Mouse (Mus musculus): ENCODE results near the gene Wdr49. TPM values are rescaled to one million over a fixed set of nuclear protein-coding genes. Genes with fewer than 3 reads are reported as not detected.

The Wdr49 gene
- total RNA-seq, 1 experiment: not detected

DNA sequence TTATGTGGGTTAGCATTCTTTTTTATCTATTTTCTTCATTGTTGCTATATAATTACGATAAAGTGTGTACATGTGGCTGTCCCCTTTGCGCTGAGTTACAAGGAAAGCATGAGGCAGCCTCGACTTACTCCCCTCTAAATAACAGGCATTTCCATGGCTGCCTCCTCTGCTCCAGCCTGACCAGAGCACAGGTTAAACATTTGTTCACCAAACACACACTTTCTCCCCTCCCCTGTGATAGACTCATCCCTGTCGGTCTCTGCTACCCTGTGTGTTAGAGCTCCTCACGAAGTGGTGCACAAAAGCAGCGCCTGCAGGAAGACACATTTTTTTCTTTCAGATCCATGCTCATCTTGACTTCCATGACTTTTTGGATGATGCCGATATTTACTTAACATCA, 7.3 kb downstream of the Wdr49 start:
- no peak overlapping the region for H3K9ac ChIP-seq (ENCODE audit: insufficient read depth, low read depth, low read length, poor library complexity, severe bottlenecking)
- no peak for DNase-seq (ENCODE audit: low read depth, low spot score)
- no peak overlapping the region for H3K27ac ChIP-seq (ENCODE audit: insufficient read depth, low read depth, low read length, poor library complexity, severe bottlenecking)
- H3K4me3 ChIP-seq (ENCODE audit: insufficient read depth in 1 of 2, low read depth in 1 of 2, low read length in 2 of 2, poor library complexity in 1 of 2, severe bottlenecking in 1 of 2): no peak overlapping the region
- no peaks in the 10 kb centered on the region for H3K9me3 ChIP-seq (ENCODE audit: control insufficient read depth, insufficient read depth, low read depth, low read length)
- no peak for TF ChIP-seq HCFC1 (IDR thresholded peaks at IDR 0.05; ENCODE audit: borderline replicate concordance, insufficient read depth, low read length)
- TF ChIP-seq ZC3H11A (IDR thresholded peaks at IDR 0.05; ENCODE audit: borderline replicate concordance, low read depth, low read length): no peak
- TF ChIP-seq MAFK (IDR thresholded peaks at IDR 0.05; ENCODE audit: insufficient read depth, low read depth, low read length): no peak
- TF ChIP-seq CHD2 (IDR thresholded peaks at IDR 0.05; ENCODE audit: low read depth, low read length): no peak
- no peak for TF ChIP-seq ZNF384 (IDR thresholded peaks at IDR 0.05; ENCODE audit: low read depth, low read length)
- H3K36me3 ChIP-seq (ENCODE audit: control insufficient read depth, insufficient read depth, low read length, poor library complexity, severe bottlenecking): no peaks in the 10 kb centered on the region
- no peaks in the 10 kb centered on the region for H3K4me1 ChIP-seq (ENCODE audit: control insufficient read depth in 2 of 2, insufficient read depth in 2 of 2, low read length in 2 of 2, poor library complexity in 1 of 2)
- in situ Hi-C loops (cut with MboI; ENCODE audit: low sequenced_read_pairs in 2 of 2, unreplicated experiment in 2 of 2): no loop called here

DNA sequence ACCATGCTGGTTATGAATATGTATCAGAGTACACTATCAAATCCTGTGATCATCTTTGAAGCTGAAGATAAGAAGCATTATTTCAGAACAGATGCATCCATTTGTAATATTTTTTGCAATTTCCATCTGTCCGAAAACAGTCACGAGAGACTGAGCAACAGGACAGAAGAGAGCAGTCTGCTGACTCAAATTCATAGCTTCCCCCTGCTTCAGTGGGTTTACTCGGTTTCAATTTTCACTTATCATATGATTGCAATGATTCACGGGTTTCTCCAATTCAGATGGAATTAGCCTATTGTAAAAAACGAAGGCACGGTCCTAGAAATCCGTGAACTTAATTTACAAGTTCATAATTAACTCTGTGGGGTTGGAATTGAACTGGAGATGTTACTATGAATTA, 13.8 kb downstream of the Wdr49 start:
- no peaks in the 10 kb centered on the region for H3K36me3 ChIP-seq (ENCODE audit: control insufficient read depth, insufficient read depth, low read length, poor library complexity, severe bottlenecking)
- no peak for TF ChIP-seq MAFK (IDR thresholded peaks at IDR 0.05; ENCODE audit: insufficient read depth, low read depth, low read length)
- TF ChIP-seq CHD2 (IDR thresholded peaks at IDR 0.05; ENCODE audit: low read depth, low read length): no peak
- TF ChIP-seq ZC3H11A (IDR thresholded peaks at IDR 0.05; ENCODE audit: borderline replicate concordance, low read depth, low read length): no peak
- TF ChIP-seq HCFC1 (IDR thresholded peaks at IDR 0.05; ENCODE audit: borderline replicate concordance, insufficient read depth, low read length): no peak
- no peak for TF ChIP-seq ZNF384 (IDR thresholded peaks at IDR 0.05; ENCODE audit: low read depth, low read length)
- no peak overlapping the region for H3K9ac ChIP-seq (ENCODE audit: insufficient read depth, low read depth, low read length, poor library complexity, severe bottlenecking)
- H3K4me1 ChIP-seq (ENCODE audit: control insufficient read depth in 2 of 2, insufficient read depth in 2 of 2, low read length in 2 of 2, poor library complexity in 1 of 2): no peaks in the 10 kb centered on the region
- no peak for DNase-seq (ENCODE audit: low read depth, low spot score)
- H3K4me3 ChIP-seq (ENCODE audit: insufficient read depth in 1 of 2, low read depth in 1 of 2, low read length in 2 of 2, poor library complexity in 1 of 2, severe bottlenecking in 1 of 2): no peak overlapping the region
- H3K9me3 ChIP-seq (ENCODE audit: control insufficient read depth, insufficient read depth, low read depth, low read length): no peaks in the 10 kb centered on the region
- no peak overlapping the region for H3K27ac ChIP-seq (ENCODE audit: insufficient read depth, low read depth, low read length, poor library complexity, severe bottlenecking)
- in situ Hi-C loops (cut with MboI; ENCODE audit: low sequenced_read_pairs in 2 of 2, unreplicated experiment in 2 of 2): no loop called here

DNA sequence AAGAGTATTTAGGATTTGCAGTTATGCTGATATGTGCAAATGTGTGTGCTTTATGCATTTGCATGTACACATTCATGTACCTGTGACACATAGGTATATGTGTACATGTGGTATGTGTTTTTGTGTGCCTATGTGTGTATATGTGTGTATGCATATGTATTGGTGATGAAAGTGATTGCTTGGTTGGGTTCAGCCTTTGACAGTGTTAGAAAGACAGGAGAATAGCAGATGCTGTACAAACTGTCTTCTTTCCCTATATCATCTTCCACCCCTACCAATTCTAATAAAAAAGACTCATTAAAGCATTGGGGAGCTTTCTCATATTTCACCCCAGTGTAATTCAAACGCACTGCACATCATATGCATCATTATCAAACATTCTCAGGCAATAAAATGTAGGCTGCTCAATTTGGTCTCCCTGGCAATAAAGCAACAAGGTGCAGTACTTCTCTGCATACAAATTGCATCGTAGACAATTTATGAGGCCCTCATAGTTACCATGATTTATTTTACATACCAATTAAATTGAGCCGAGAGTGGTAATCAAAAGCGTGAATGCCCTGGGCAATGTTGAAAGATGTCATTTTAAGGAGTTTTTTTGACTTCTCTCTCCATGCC, 51.3 kb downstream of the Wdr49 start:
- H3K36me3 ChIP-seq (ENCODE audit: control insufficient read depth, insufficient read depth, low read length, poor library complexity, severe bottlenecking): no peaks in the 10 kb centered on the region
- in situ Hi-C loops (cut with MboI; ENCODE audit: low sequenced_read_pairs in 2 of 2, unreplicated experiment in 2 of 2): no loop called here
- no peak overlapping the region for H3K27ac ChIP-seq (ENCODE audit: insufficient read depth, low read depth, low read length, poor library complexity, severe bottlenecking)
- no peaks in the 10 kb centered on the region for H3K9me3 ChIP-seq (ENCODE audit: control insufficient read depth, insufficient read depth, low read depth, low read length)
- H3K4me1 ChIP-seq (ENCODE audit: control insufficient read depth in 2 of 2, insufficient read depth in 2 of 2, low read length in 2 of 2, poor library complexity in 1 of 2): no peaks in the 10 kb centered on the region
- H3K4me3 ChIP-seq (ENCODE audit: insufficient read depth in 1 of 2, low read depth in 1 of 2, low read length in 2 of 2, poor library complexity in 1 of 2, severe bottlenecking in 1 of 2): no peak overlapping the region
- no peak for DNase-seq (ENCODE audit: low read depth, low spot score)
- TF ChIP-seq ZNF384 (IDR thresholded peaks at IDR 0.05; ENCODE audit: low read depth, low read length) (no peak), ZC3H11A (IDR thresholded peaks at IDR 0.05; ENCODE audit: borderline replicate concordance, low read depth, low read length) (no peak), HCFC1 (IDR thresholded peaks at IDR 0.05; ENCODE audit: borderline replicate concordance, insufficient read depth, low read length) (no peak), CHD2 (IDR thresholded peaks at IDR 0.05; ENCODE audit: low read depth, low read length) (no peak), MAFK (IDR thresholded peaks at IDR 0.05; ENCODE audit: insufficient read depth, low read depth, low read length) (no peak)
- no peak overlapping the region for H3K9ac ChIP-seq (ENCODE audit: insufficient read depth, low read depth, low read length, poor library complexity, severe bottlenecking)

DNA sequence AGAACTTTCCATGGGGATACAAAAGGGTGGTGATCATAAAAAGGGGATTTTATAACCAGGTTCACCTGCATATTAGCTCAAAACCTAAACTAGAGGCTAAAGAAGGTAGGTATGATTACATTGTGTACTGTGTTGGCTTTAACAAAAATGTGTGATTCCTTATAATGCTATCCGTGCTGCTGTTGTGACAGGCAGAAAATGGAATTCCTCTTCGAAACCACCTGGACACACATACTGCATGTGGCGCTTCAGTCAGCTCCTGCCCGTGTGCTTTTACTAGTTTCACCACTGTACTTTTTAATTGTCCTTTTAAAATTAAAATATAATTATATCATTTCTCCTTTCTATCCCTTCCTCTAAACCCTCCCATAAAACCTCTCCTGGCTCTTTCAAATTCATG, 86.0 kb downstream of the Wdr49 start:
- H3K9me3 ChIP-seq (ENCODE audit: control insufficient read depth, insufficient read depth, low read depth, low read length): no peaks in the 10 kb centered on the region
- no peaks in the 10 kb centered on the region for H3K36me3 ChIP-seq (ENCODE audit: control insufficient read depth, insufficient read depth, low read length, poor library complexity, severe bottlenecking)
- no peak overlapping the region for H3K9ac ChIP-seq (ENCODE audit: insufficient read depth, low read depth, low read length, poor library complexity, severe bottlenecking)
- no peak overlapping the region for H3K27ac ChIP-seq (ENCODE audit: insufficient read depth, low read depth, low read length, poor library complexity, severe bottlenecking)
- no peak for TF ChIP-seq HCFC1 (IDR thresholded peaks at IDR 0.05; ENCODE audit: borderline replicate concordance, insufficient read depth, low read length)
- TF ChIP-seq ZC3H11A (IDR thresholded peaks at IDR 0.05; ENCODE audit: borderline replicate concordance, low read depth, low read length): no peak
- TF ChIP-seq CHD2 (IDR thresholded peaks at IDR 0.05; ENCODE audit: low read depth, low read length): no peak
- no peak for TF ChIP-seq MAFK (IDR thresholded peaks at IDR 0.05; ENCODE audit: insufficient read depth, low read depth, low read length)
- TF ChIP-seq ZNF384 (IDR thresholded peaks at IDR 0.05; ENCODE audit: low read depth, low read length): no peak
- H3K4me3 ChIP-seq (ENCODE audit: insufficient read depth in 1 of 2, low read depth in 1 of 2, low read length in 2 of 2, poor library complexity in 1 of 2, severe bottlenecking in 1 of 2): no peak overlapping the region
- no peak for DNase-seq (ENCODE audit: low read depth, low spot score)
- H3K4me1 ChIP-seq (ENCODE audit: control insufficient read depth in 2 of 2, insufficient read depth in 2 of 2, low read length in 2 of 2, poor library complexity in 1 of 2): no peaks in the 10 kb centered on the region
- in situ Hi-C loops (cut with MboI; ENCODE audit: low sequenced_read_pairs in 2 of 2, unreplicated experiment in 2 of 2): no loop called here
